Mouse (Mus musculus) heart, embryonic 10.5 days (tissue): ENCODE results near the gene Atg16l2. TPM values are rescaled to one million over a fixed set of nuclear protein-coding genes. Genes with fewer than 3 reads are reported as not detected.

Source experiments
- DNase-seq: peaks from one replicate; pipeline ENCODE4 v3.0.0-alpha.2; 2017; ENCODE audit warnings: low spot score
- H3K27ac ChIP-seq: fragments of 300-500 bp; sonication (generic); 2 replicates; pipeline ENCODE4 v1.5.1; 2016; ENCODE audit warnings: mild to moderate bottlenecking
- H3K27me3 ChIP-seq: fragments of 300-500 bp; sonication (generic); 2 replicates; pipeline ENCODE4 v1.6.1; 2016; ENCODE audit warnings: mild to moderate bottlenecking; ENCODE audit not compliant: poor library complexity, insufficient read depth, severe bottlenecking
- H3K36me3 ChIP-seq: fragments of 300-500 bp; sonication (generic); 2 replicates; pipeline ENCODE4 v1.6.1; 2016; ENCODE audit warnings: mild to moderate bottlenecking, moderate library complexity
- H3K4me1 ChIP-seq: fragments of 300-500 bp; sonication (generic); 2 replicates; pipeline ENCODE4 v1.6.1; 2016; ENCODE audit warnings: mild to moderate bottlenecking
- H3K4me3 ChIP-seq: fragments of 300-500 bp; sonication (generic); 2 replicates; pipeline ENCODE4 v1.5.1; 2016; ENCODE audit warnings: mild to moderate bottlenecking, moderate library complexity
- H3K9me3 ChIP-seq: fragments of 300-500 bp; sonication (generic); 2 replicates; pipeline ENCODE4 v1.6.1; 2016; ENCODE audit warnings: mild to moderate bottlenecking, moderate library complexity
- WGBS: fragments of 180-500 bp; shearing (Covaris S2); methylation state at CpG from one replicate; pipeline ENCODE4 v1.1.7; 2016; 5-methylcytosine and 5-hydroxymethylcytosine counted together
- polyA plus RNA-seq: library from polyadenylated mRNA; unstranded; fragments of >200 nt; fragmentation: Nextera tagmentation; extraction: Ambion mirVana; gene quantifications from 2 replicates; pipeline ENCODE4 v1.2.1, GENCODE M21; 2016

The Atg16l2 gene
- polyA plus RNA-seq, 1 experiment from 2014 or later = 19.2 TPM

- no peak overlapping the region for H3K4me3 ChIP-seq
- DNase-seq = peak; percentile 76
- WGBS = 36% methylated on average over 4 of the region's 4 CpGs
- no peaks in the 10 kb centered on the region for H3K9me3 ChIP-seq
- H3K36me3 ChIP-seq = no peaks in the 10 kb centered on the region
- 0 out of 2 replicates have a peak overlapping the region, but pooled peaks have one; percentile 13 for H3K27ac ChIP-seq
- peaks cover 72% of the 10 kb centered on the region for H3K4me1 ChIP-seq
- H3K27me3 ChIP-seq = peaks cover 53% of the 10 kb centered on the region
Measured at GRCm38 (mm10) chr7:101318848-101319247, 16.8 kb upstream of the Atg16l2 start.

- 0 out of 2 replicates have a peak within 1 kb of the TSS, but pooled peaks have one; percentile 36 for H3K27ac ChIP-seq
- 89% methylated on average over 3 of the region's 3 CpGs for WGBS
Measured at GRCm38 (mm10) chr7:101317014-101317413, 15.0 kb upstream of the Atg16l2 start, which contains the start of gene Stard10. Gene Stard10, plus strand, starts transcription at chr7:101317086.

GRCm38 (mm10) chr7:101316591-101317001 is 14.5 kb upstream of the Atg16l2 start:
- H3K4me3 ChIP-seq = no peak overlapping the region
- WGBS = 51% methylated on average over 6 of the region's 6 CpGs

More at GRCm38 (mm10) chr7:101317014-101317413, 15.0 kb upstream of the Atg16l2 start, which contains the start of gene Stard10:
- H3K4me1 ChIP-seq = peaks cover 55% of the 10 kb centered on the region
- H3K4me3 ChIP-seq = no peak within 1 kb of the TSS
- no peaks in the 10 kb centered on the region for H3K9me3 ChIP-seq
- no peaks in the 10 kb centered on the region for H3K36me3 ChIP-seq
- peaks cover 39% of the 10 kb centered on the region for H3K27me3 ChIP-seq
- peak; percentile 54 for DNase-seq

GRCm38 (mm10) chr7:101315699-101316098 is 13.6 kb upstream of the Atg16l2 start:
- no peak for DNase-seq
- no peak overlapping the region for H3K4me3 ChIP-seq
- H3K36me3 ChIP-seq = no peaks in the 10 kb centered on the region
- no peaks in the 10 kb centered on the region for H3K9me3 ChIP-seq
- peaks cover 45% of the 10 kb centered on the region for H3K4me1 ChIP-seq
- no peak overlapping the region for H3K27ac ChIP-seq
- H3K27me3 ChIP-seq = peaks cover 30% of the 10 kb centered on the region

More at GRCm38 (mm10) chr7:101316591-101317001, 14.5 kb upstream of the Atg16l2 start:
- no peak overlapping the region for H3K27ac ChIP-seq
- H3K36me3 ChIP-seq = no peaks in the 10 kb centered on the region
- H3K4me1 ChIP-seq = peaks cover 51% of the 10 kb centered on the region
- no peaks in the 10 kb centered on the region for H3K9me3 ChIP-seq
- H3K27me3 ChIP-seq = peaks cover 34% of the 10 kb centered on the region
- no peak for DNase-seq

- no peaks in the 10 kb centered on the region for H3K36me3 ChIP-seq
- peaks cover 18% of the 10 kb centered on the region for H3K27me3 ChIP-seq
- H3K4me3 ChIP-seq = no peak overlapping the region
- WGBS = 55% methylated on average over 5 of the region's 5 CpGs
- no peaks in the 10 kb centered on the region for H3K9me3 ChIP-seq
- DNase-seq = no peak
- no peak overlapping the region for H3K27ac ChIP-seq
- peaks cover 36% of the 10 kb centered on the region for H3K4me1 ChIP-seq
Measured at GRCm38 (mm10) chr7:101314396-101314795, 12.3 kb upstream of the Atg16l2 start.

GRCm38 (mm10) chr7:101313033-101313432 is 11.0 kb upstream of the Atg16l2 start:
- no peak for DNase-seq
- whole genome bisulfite sequencing = 71% methylated on average over 3 of the region's 3 CpGs

GRCm38 (mm10) chr7:101311061-101311460 is 9.0 kb upstream of the Atg16l2 start:
- Histone ChIP-seq H3K9me3 (no peaks in the 10 kb centered on the region), H3K27ac (peak overlapping the region; percentile 89), H3K4me3 (peak overlapping the region; percentile 63), H3K4me1 (peaks cover 23% of the 10 kb centered on the region), H3K36me3 (no peaks in the 10 kb centered on the region), H3K27me3 (no peaks in the 10 kb centered on the region)
- WGBS = 32% methylated on average over 2 of the region's 2 CpGs
- DNase-seq = no peak

More at GRCm38 (mm10) chr7:101313033-101313432, 11.0 kb upstream of the Atg16l2 start:
- Histone ChIP-seq H3K4me3 (no peak overlapping the region), H3K9me3 (no peaks in the 10 kb centered on the region), H3K4me1 (peaks cover 27% of the 10 kb centered on the region), H3K36me3 (no peaks in the 10 kb centered on the region), H3K27me3 (peaks cover 5% of the 10 kb centered on the region; the same call in 1 of the 2 replicates), H3K27ac (no peak overlapping the region)

- Histone ChIP-seq H3K4me1 (peaks cover 23% of the 10 kb centered on the region), H3K36me3 (no peaks in the 10 kb centered on the region), H3K4me3 (peak overlapping the region; percentile 63), H3K27ac (peak overlapping the region; percentile 89), H3K27me3 (no peaks in the 10 kb centered on the region), H3K9me3 (no peaks in the 10 kb centered on the region)
- peak; percentile 98 for DNase-seq
- WGBS = under 1% methylated on average over 43 of the region's 43 CpGs
Measured at GRCm38 (mm10) chr7:101310327-101311028, 8.4 kb upstream of the Atg16l2 start.

GRCm38 (mm10) chr7:101309985-101310326 is 7.9 kb upstream of the Atg16l2 start:
- peak overlapping the region; percentile 89 for H3K27ac ChIP-seq
- no peaks in the 10 kb centered on the region for H3K9me3 ChIP-seq
- H3K4me3 ChIP-seq = peak overlapping the region; percentile 63
- H3K4me1 ChIP-seq = peaks cover 17% of the 10 kb centered on the region; the same call in 1 of the 2 replicates
- DNase-seq = no peak
- 38% methylated on average over 5 of the region's 5 CpGs for WGBS
- H3K36me3 ChIP-seq = no peaks in the 10 kb centered on the region
- no peaks in the 10 kb centered on the region for H3K27me3 ChIP-seq

- Histone ChIP-seq H3K36me3 (no peaks in the 10 kb centered on the region), H3K27me3 (no peaks in the 10 kb centered on the region), H3K9me3 (no peaks in the 10 kb centered on the region), H3K4me3 (no peak overlapping the region), H3K4me1 (peaks cover 15% of the 10 kb centered on the region), H3K27ac (no peak overlapping the region)
- DNase-seq = no peak
- WGBS = 33% methylated on average over 2 of the region's 2 CpGs
Measured at GRCm38 (mm10) chr7:101306841-101307240, 4.8 kb upstream of the Atg16l2 start.

- Histone ChIP-seq H3K27ac (peak overlapping the region; percentile 83), H3K36me3 (0 out of 2 replicates have a peak, but pooled peaks cover 2% of the 10 kb centered on the region), H3K9me3 (no peaks in the 10 kb centered on the region), H3K4me1 (peaks cover 24% of the 10 kb centered on the region), H3K27me3 (peaks cover 34% of the 10 kb centered on the region), H3K4me3 (peak overlapping the region; percentile 75)
- 30% methylated on average over 7 of the region's 7 CpGs for WGBS
- DNase-seq = no peak
Measured at GRCm38 (mm10) chr7:101302691-101303090, 640 bp upstream of the Atg16l2 start.

GRCm38 (mm10) chr7:101301361-101301880 is 630 bp downstream of the Atg16l2 start:
- Histone ChIP-seq H3K4me3 (peak overlapping the region; percentile 75), H3K27ac (peak overlapping the region; percentile 83), H3K27me3 (peaks cover 47% of the 10 kb centered on the region), H3K9me3 (no peaks in the 10 kb centered on the region), H3K4me1 (peaks cover 26% of the 10 kb centered on the region), H3K36me3 (0 out of 2 replicates have a peak, but pooled peaks cover 2% of the 10 kb centered on the region)
- WGBS = under 1% methylated on average over 30 of the region's 30 CpGs
- DNase-seq = peak; percentile 90

GRCm38 (mm10) chr7:101298375-101298774 is 3.7 kb downstream of the Atg16l2 start:
- H3K4me1 ChIP-seq = peaks cover 36% of the 10 kb centered on the region
- peaks cover 17% of the 10 kb centered on the region for H3K36me3 ChIP-seq
- no peak overlapping the region for H3K4me3 ChIP-seq
- no peaks in the 10 kb centered on the region for H3K9me3 ChIP-seq
- H3K27ac ChIP-seq = no peak overlapping the region
- H3K27me3 ChIP-seq = peaks cover 63% of the 10 kb centered on the region
- WGBS = 78% methylated on average over 3 of the region's 3 CpGs
- DNase-seq = no peak
